Mouse (Mus musculus) right cerebral cortex, postnatal 36 days (tissue): ENCODE data around the gene Rab14.

Experiments
- DNase-seq, 2 experiments: peaks; one replicate each; pipeline ENCODE4 v3.0.0; 2022; ENCODE audit warnings: low spot score in 2 of 2, mixed read lengths in 1 of 2

The Rab14 gene

GRCm38 (mm10) chr2:35200898-35201668 is at the start of gene Rab14:
TSS of gene Rab14 (minus strand) at chr2:35201120.
- DNase-seq = peak; percentile 99

DNA sequence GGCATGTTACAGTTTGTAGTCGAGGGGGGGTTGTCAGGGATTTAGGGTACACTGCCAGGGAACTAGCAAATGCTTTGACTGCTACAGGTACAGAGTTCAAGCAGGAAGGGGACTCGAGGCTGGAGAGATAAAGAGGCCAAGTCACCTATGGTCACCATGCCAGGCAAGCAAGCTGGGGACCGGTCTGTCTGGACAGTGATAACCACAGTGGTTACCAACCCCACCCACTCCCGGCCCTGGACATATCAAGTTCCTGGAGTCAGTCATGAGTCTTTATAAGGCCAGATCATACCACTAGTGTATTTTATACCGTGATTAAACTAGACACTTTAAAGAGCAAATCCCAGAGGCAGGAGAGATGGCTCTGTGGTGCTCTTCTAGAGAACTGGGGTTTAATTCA is 46.8 kb upstream of the Rab14 start:
- DNase-seq = no peak

DNA sequence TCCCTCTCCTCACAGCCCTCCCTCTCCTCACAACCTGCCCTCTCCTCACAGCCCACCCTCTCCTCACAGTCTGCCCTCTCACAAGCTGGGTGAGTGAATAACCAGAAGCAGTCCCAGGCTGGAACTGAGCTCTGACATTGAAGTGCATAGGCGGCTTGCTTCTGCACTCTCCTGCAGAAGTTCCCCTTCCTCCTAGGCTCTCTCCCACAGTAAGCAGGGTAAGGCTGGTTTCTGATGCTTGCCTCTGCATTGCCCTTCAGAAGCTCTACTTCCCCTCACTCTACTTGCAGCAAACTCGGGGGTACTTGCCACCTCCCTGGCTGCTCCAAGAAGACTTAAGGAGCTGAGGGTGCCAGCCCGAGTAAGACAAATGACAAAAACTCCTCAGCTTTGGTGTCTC is 43.3 kb upstream of the Rab14 start:
- no peak for DNase-seq

GRCm38 (mm10) chr2:35235021-35235420 is 34.1 kb upstream of the Rab14 start:
- DNase-seq = no peak

- DNase-seq = no peak
Observed at GRCm38 (mm10) chr2:35233898-35234297, 33.0 kb upstream of the Rab14 start.

GRCm38 (mm10) chr2:35232595-35233445 is 31.9 kb upstream of the Rab14 start:
- no peak for DNase-seq

DNA sequence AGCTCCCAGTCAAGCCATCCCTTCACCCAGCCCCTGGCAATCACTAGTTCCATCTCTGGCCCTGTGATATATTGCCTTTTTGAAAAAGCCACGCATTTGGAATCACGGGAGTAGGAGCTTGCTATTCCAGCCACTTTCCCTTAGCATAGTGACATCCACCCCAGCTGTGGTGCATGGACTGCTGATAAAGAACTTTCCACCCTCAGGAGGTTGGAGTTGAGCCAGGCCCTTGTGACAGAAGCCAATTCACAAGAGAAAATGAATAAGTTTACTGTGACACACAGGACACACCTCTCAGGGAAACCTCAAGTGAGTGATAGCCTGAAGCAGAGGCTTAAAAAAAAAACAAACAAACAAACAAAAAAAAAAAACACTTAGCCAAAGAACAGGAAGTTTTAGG is 31.0 kb upstream of the Rab14 start:
- DNase-seq = no peak

DNA sequence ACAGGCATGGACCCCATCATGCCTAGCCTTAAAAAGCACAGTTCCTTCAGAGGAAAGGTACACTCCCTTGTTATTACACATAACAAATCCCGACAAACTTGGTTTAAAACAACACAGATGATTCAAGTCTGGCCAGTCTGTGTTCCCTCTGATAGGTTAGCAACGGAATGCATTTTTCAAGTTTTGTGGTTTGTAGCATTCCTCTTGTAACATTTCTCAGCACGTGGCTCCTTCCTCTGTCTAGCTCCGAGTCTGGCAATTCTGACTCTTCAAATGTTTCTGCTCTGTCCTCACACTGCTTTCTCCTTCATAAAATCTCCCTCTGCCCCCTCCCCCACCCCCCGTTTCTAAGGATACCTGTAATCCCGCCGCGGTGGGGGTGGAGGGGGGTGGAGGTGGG is 29.3 kb upstream of the Rab14 start:
- no peak for DNase-seq

DNA sequence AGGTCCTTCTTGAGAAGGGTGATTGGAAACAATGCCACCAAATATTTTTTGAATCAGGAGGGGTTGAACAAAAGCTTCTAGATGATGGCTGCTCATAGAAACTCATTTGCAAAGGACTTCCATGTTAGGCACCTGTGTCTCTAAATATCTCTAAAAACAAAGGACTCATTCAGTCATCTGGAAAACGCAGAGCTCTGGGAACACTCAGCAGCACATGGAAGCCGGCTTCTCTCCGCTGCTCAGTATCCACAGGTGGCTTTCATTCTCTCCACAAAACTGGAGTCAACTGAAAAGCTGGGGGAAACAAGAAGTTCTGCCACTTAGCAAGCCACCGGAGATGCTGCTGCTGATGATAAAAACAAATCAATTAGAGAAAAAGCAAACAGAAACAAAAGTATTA is 27.2 kb upstream of the Rab14 start:
- no peak for DNase-seq

DNA sequence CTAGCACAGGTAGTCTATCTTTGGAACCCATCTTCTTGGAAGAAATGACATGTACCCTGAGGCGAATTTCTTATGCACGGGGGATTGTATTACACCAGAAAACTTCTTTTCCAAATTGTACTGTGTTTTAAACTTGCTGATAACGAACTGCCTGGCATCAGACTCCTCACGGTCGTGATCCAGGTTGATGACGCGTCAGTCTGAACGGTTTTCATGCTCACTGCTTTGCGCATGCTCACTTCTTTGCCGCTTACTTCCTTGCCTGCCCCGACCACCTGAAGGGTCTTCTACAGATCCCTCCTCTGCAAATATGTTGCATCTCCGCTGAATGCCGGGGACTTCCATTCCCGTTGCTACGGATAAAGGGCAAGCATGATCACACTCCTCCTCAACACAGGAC is 23.4 kb upstream of the Rab14 start:
- no peak for DNase-seq

- no peak for DNase-seq
Observed at GRCm38 (mm10) chr2:35222822-35223391, 22.0 kb upstream of the Rab14 start.

GRCm38 (mm10) chr2:35218736-35219135 is 17.8 kb upstream of the Rab14 start:
- DNase-seq = no peak

DNA sequence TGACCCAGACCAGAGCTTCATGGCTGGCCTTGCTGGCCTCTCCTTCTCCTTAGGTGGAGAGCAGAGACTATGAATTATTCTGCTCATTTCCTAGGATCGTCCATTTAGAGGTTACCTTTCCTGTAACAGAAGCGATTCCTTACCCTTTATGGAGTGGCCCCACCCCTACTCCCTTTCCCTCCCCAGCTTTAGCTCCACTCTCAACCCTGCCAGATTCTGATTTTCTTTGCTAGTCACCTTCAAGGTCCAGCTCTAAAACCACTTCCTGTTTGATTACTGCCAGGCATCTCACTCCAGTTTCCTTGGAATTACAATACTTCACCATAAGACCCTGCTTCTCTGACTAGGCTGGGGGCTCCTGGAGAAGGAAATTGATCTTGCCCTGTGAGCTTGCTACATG is 15.8 kb upstream of the Rab14 start:
- DNase-seq = no peak

DNA sequence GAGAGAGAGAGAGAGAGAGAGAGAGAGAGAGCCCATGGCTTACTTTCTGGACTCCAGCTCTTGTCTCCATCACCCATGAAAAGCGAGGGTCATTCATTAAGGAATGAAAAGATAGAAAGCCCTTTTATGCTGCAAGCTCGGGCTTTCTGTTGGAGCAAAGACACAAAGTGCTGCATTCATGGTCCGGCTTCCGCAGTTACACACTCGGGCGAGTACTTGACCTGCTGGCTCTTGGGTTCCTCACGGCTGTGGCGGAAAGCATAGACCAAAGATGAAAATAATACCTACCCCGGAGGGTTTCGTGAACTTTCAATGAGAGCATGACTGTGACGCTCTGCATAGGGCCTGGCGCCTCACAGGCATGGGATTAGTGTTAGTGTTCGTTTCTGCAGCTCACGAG is 14.4 kb upstream of the Rab14 start:
- no peak for DNase-seq

DNA sequence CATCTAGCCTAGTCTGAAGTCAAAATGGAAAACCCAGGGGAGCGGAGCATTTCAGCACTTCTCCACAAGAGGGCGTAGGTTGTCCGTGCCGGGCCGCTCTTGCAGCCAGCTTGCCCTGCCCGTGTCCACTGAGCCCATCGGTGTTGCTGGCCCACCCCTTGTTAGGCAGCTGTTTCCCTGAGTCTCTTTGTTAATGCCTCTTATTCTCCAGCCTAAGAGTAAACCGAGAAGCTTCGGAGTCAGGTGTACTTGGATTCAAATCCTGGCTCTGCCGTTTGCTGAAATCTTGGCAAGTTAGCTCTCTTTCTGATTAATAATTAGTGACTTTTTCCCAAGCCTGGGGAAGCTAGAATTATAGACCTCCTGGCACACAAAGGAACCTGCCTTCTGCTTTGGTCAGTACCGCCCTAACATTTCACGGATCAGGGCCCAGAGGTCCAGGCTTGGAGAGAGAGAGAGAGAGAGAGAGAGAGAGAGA is 14.0 kb upstream of the Rab14 start:
- peak; percentile 65 to 70 for DNase-seq

- no peak for DNase-seq
Observed at GRCm38 (mm10) chr2:35213345-35213910, 12.5 kb upstream of the Rab14 start.

- no peak for DNase-seq
Observed at GRCm38 (mm10) chr2:35211681-35212080, 10.8 kb upstream of the Rab14 start.

- no peak for DNase-seq
Observed at GRCm38 (mm10) chr2:35208931-35209665, 8.2 kb upstream of the Rab14 start.

DNA sequence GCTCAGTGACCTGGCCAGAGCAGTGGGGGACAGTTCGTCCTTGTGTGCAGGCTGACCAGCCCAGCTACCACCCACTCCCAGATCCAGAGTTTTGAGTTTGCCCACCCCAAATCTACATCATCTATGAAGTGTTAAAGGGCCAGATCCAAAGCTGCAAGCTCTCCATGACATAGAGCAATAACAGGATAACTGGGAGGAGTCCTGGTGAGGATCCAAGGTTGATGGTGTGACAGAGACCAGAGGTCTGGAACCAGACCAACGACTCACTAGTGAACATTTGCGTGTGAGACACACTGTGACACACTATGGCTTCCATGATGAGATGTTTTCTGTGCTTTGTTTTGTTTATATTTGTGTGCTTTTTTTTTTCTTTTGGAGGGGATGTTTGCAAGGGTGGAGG is 7.1 kb upstream of the Rab14 start:
- no peak for DNase-seq

DNA sequence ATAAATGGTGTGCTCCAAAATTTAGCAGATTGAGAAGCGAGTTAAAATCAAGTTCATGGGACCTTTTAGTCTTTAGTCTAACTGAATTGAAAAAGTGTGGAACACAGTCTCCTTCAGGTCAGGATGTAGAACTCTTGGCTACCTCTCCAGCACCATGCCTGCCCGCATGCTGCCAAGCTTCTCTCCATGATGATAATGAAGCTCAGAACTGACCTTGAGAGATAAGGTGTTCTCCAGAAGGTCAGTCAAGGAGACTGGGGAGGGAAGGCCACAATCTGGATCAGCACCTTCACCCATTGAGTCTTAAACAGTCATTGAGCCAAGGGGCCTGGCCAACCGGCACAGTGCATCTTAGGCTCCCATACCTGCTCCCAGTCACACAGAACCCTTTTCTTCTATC is 5.8 kb upstream of the Rab14 start:
- DNase-seq = no peak

DNA sequence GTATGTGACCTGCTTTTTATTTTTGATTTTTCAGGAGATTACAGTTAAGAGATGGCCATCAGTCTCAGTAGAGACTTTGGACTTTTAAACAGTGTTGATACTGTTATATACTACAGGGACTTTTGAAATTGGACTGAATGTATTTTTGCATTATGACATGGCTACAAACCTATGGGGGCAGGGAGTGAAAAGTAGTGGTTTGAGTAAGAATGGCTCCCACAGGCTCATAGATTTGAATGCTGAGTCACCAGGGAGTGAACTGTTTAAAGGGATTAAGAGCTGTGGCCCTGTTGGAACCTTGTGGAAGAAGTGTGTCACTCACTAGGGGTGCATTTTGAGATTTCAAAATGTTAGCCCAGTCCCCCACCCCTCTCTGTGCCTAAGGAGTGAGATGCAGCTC is 2.8 kb upstream of the Rab14 start:
- no peak for DNase-seq
